Mouse (Mus musculus): Measurements from ENCODE around the gene Rxfp4. TPM values are rescaled to one million over a fixed set of nuclear protein-coding genes. Genes with fewer than 3 reads are reported as not detected.

Gene Rxfp4
- total RNA-seq, 2 experiments from 2014 or later = not detected

- Histone ChIP-seq H3K4me3 (no peak overlapping the region), H3K27ac (no peak overlapping the region)
- intact Hi-C loops (cut with DNase I) = no loop called here
- DNase-seq = peak; percentile 13
- no peak for TF ChIP-seq CTCF (IDR thresholded peaks at IDR 0.05)
Observed at GRCm38 (mm10) chr3:88648452-88649168, 4.3 kb downstream of the Rxfp4 start.

- peak; percentile 13 for DNase-seq
- no peak for TF ChIP-seq CTCF (IDR thresholded peaks at IDR 0.05)
- intact Hi-C loops (cut with DNase I) = no loop called here
- no peak overlapping the region for H3K4me3 ChIP-seq
- no peak overlapping the region for H3K27ac ChIP-seq
Observed at GRCm38 (mm10) chr3:88647779-88648413, 5.0 kb downstream of the Rxfp4 start.

DNA sequence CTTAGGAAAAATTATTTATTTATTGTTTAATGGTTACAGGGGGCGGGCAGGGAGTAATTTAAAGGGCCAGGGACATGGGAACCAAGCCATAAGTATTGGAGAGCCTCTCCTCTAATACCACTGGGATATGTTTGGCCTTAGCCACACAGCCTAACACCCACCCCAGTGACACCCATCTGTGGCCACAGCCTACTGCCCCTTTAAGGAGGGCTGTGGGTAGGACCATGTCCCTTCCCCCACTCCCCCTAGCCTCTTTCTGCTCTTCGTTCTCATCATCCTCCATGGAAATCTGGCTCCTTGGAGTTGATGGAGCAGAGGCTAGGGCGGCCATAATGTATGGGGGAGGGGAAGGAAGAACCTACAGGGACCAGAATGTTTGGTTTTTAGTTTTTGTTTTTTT lies 5.9 kb downstream of the Rxfp4 start:
- no peak overlapping the region for H3K4me3 ChIP-seq
- intact Hi-C loops (cut with DNase I) = no loop called here
- TF ChIP-seq CTCF (IDR thresholded peaks at IDR 0.05) = no peak
- DNase-seq = peak; percentile 11
- no peak overlapping the region for H3K27ac ChIP-seq

DNA sequence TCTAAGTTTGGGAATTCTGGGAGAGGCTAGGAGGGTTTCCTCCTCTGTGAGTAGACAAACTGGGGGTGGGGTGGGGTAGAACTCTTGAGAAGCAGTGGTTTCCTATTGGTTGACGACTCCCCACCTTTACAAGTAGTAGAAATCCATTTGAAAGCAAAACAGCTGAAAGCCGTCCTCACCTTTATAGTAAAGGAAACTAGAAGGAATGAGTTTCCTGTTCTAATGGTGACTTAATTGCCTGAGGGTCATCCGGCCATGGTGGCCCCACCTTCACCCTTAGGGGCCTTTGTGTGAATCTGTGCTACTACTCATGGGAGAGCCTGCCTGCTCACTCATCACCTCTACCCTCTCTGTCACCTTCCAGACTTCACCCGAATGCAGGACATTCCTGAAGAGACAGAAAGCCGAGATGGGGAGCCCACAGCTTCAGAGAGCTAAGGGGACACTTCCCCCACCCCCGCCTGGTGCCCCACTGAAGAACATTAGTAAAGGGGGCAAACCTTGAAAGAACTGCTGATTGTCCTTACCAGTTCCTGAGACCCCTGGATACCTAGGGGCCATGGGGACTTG lies 6.4 kb downstream of the Rxfp4 start:
- DNase-seq = peak; percentile 13
- Histone ChIP-seq H3K4me3 (no peak overlapping the region), H3K27ac (no peak overlapping the region)
- TF ChIP-seq CTCF (IDR thresholded peaks at IDR 0.05) = no peak
- intact Hi-C loops (cut with DNase I) = no loop called here

- TF ChIP-seq CTCF (IDR thresholded peaks at IDR 0.05) = no peak
- no peak overlapping the region for H3K27ac ChIP-seq
- no peak overlapping the region for H3K4me3 ChIP-seq
- intact Hi-C loops (cut with DNase I) = no loop called here
- DNase-seq = peak; percentile 14
Observed at GRCm38 (mm10) chr3:88645937-88646336, 7.0 kb downstream of the Rxfp4 start.

GRCm38 (mm10) chr3:88643078-88643477 lies 9.9 kb downstream of the Rxfp4 start:
- TF ChIP-seq CTCF (IDR thresholded peaks at IDR 0.05) = no peak
- H3K4me3 ChIP-seq = no peak overlapping the region
- intact Hi-C loops (cut with DNase I) = no loop called here
- no peak for DNase-seq
- no peak overlapping the region for H3K27ac ChIP-seq

DNA sequence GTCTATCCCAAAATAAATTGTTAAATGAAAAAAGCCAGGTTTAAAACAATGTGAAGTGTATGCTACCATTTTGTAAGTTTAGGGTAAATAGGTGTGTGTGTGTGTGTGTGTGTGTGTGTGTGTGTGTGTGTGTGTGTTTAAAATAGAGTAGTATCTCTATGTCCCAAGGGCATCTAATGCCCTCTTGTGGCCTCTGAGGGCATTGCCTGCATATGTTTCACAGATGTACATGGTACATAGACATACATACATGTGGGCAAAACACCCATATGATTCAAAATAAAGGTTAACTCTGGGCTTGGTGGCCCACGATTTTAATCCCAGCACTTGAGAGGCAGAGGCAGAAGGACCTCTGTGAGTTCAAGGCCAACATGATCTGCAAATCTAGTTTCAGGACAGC lies 12.3 kb downstream of the Rxfp4 start:
- intact Hi-C loops (cut with DNase I) = loop anchor here (1.0 kb wide), 1 partner anchor 33 kb away; no protein-coding TSS in a partner anchor
- H3K27ac ChIP-seq = no peak overlapping the region
- TF ChIP-seq CTCF (IDR thresholded peaks at IDR 0.05) = peak; percentile 65
- H3K4me3 ChIP-seq = no peak overlapping the region
- peak; percentile 61 for DNase-seq

- no peak overlapping the region for H3K4me3 ChIP-seq
- intact Hi-C loops (cut with DNase I) = no loop called here
- no peak for TF ChIP-seq CTCF (IDR thresholded peaks at IDR 0.05)
- DNase-seq = no peak
- no peak overlapping the region for H3K27ac ChIP-seq
Observed at GRCm38 (mm10) chr3:88639239-88639638, 13.7 kb downstream of the Rxfp4 start.

DNA sequence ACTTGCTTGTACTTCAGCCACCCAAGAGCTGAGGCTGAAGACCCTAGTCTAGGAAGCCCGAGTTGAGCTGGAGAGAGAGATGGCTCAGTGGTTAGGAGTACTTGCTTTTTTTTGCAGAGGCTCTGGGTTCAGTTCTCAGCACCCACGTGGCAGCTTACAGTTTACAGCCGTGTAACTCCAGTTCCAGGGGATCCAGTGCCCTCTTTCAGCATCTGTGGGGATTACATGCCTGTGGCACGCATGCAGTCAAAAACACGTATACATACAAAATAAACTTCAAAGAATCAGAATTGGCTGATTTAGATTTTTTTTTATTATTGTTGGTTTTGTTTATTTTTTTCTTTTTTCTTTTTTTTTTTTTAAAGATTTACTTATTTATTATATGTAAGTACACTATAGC lies 15.8 kb downstream of the Rxfp4 start:
- Histone ChIP-seq H3K4me3 (no peak overlapping the region), H3K27ac (peak overlapping the region; percentile 53; the same call in 1 of the 2 replicates)
- DNase-seq = no peak
- TF ChIP-seq CTCF (IDR thresholded peaks at IDR 0.05) = peak; percentile 22; the same call in 1 of the 2 replicates
- intact Hi-C loops (cut with DNase I) = no loop called here

- intact Hi-C loops (cut with DNase I) = no loop called here
- TF ChIP-seq CTCF (IDR thresholded peaks at IDR 0.05) = no peak
- H3K27ac ChIP-seq = peak overlapping the region; percentile 53; the same call in 1 of the 2 replicates
Observed at GRCm38 (mm10) chr3:88636555-88636986, 16.4 kb downstream of the Rxfp4 start.

DNA sequence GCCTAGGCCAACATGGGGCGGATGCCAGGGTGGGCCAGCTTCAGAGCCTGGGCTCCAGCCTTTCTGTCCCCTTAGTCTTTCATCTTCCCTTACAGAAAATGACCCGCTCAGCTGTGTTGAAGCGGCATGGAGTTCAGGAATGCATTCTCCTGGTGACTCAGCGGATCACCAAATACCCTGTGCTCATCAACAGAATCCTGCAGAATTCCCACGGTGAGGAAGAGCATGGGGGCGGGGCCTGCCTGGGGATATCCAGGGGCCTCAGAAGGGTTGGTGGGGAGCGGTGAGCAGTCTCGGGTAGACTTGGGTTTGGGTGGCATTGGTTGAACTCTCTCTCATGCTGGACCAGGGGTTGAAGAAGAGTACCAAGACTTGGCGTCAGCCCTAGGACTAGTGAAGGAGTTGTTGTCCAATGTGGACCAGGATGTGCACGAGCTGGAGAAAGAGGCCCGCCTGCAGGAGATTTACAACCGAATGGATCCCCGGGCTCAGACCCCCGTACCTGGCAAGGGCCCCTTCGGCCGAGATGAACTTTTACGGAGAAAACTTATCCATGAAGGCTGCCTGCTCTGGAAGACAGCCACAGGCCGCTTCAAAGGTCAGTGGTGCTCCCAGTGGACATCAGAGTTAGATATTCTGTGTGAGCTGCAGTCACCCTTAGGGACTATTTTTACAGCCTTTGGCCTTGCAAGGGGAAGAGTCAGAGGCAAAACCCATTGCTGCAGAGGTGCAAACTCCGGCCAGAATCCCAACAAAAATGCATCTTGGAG lies 17.3 kb downstream of the Rxfp4 start:
- Histone ChIP-seq H3K4me3 (no peak overlapping the region), H3K27ac (peak overlapping the region; percentile 53)
- no peak for DNase-seq
- no peak for TF ChIP-seq CTCF (IDR thresholded peaks at IDR 0.05)
- intact Hi-C loops (cut with DNase I) = no loop called here

More at GRCm38 (mm10) chr3:88636555-88636986, 16.4 kb downstream of the Rxfp4 start:
- no peak for DNase-seq
- H3K4me3 ChIP-seq = no peak overlapping the region

GRCm38 (mm10) chr3:88633056-88633455 lies 19.9 kb downstream of the Rxfp4 start:
- DNase-seq = peak; percentile 12
- intact Hi-C loops (cut with DNase I) = loop anchor here (2.0 to 5.0 kb wide), 2 partner anchors 26 to 41 kb away; no protein-coding TSS in a partner anchor
- no peak for TF ChIP-seq CTCF (IDR thresholded peaks at IDR 0.05)
- no peak overlapping the region for H3K4me3 ChIP-seq
- H3K27ac ChIP-seq = 0 out of 2 replicates have a peak overlapping the region, but pooled peaks have one; percentile 72
